Mouse (Mus musculus): ENCODE measurements around the gene Jmy. TPM values are rescaled to one million over a fixed set of nuclear protein-coding genes. Genes with fewer than 3 reads are reported as not detected.

Jmy gene
- total and polyA plus RNA-seq, 2 experiments from 2014 or later: 6.4 to 32.6 TPM

GRCm38 (mm10) chr13:93487734-93488133 is 11.9 kb downstream of the Jmy start:
- H3K4me3 ChIP-seq (ENCODE audit: low read depth, low read length): no peak overlapping the region
- H3K27ac ChIP-seq (ENCODE audit: low read depth): no peak overlapping the region
- TF ChIP-seq CTCF (IDR thresholded peaks at IDR 0.05; ENCODE audit: low read depth): no peak
- TF ChIP-seq EP300 (IDR thresholded peaks at IDR 0.05; ENCODE audit: low read depth): no peak
- no peak overlapping the region for H3K4me2 ChIP-seq (ENCODE audit: low read depth, low read length)
- H3K9me3 ChIP-seq (replicated peaks; ENCODE audit: control insufficient read depth, low read length): no peaks in the 10 kb centered on the region
- DNase-seq (ENCODE audit: low spot score): no peak
- no peak for ATAC-seq (ENCODE audit: insufficient read depth, low read depth)
- no peak overlapping the region for H3K9ac ChIP-seq (replicated peaks; ENCODE audit: low read depth, low read length)
- no peaks in the 10 kb centered on the region for H3K27me3 ChIP-seq (ENCODE audit: control insufficient read depth, insufficient read depth, low read length)
- H3K4me1 ChIP-seq (ENCODE audit: control insufficient read depth, insufficient read depth): peaks cover 14% of the 10 kb centered on the region
- no peaks in the 10 kb centered on the region for H3K36me3 ChIP-seq (replicated peaks; ENCODE audit: control insufficient read depth, insufficient read depth, low read length)
- 98% methylated on average over 8 of the region's 8 CpGs for WGBS

GRCm38 (mm10) chr13:93484276-93484675 is 15.3 kb downstream of the Jmy start:
- H3K36me3 ChIP-seq (replicated peaks; ENCODE audit: control insufficient read depth, insufficient read depth, low read length): no peaks in the 10 kb centered on the region; the same call in 1 of the 2 replicates
- H3K9me3 ChIP-seq (replicated peaks; ENCODE audit: control insufficient read depth, low read length): no peaks in the 10 kb centered on the region
- DNase-seq (ENCODE audit: low spot score) (no peak), ATAC-seq (ENCODE audit: insufficient read depth, low read depth) (no peak)
- no peaks in the 10 kb centered on the region for H3K27me3 ChIP-seq (ENCODE audit: control insufficient read depth, insufficient read depth, low read length)
- H3K27ac ChIP-seq (ENCODE audit: low read depth): no peak overlapping the region
- H3K4me3 ChIP-seq (ENCODE audit: low read depth, low read length): no peak overlapping the region
- 93% methylated on average over 3 of the region's 3 CpGs for WGBS
- H3K9ac ChIP-seq (replicated peaks; ENCODE audit: low read depth, low read length): no peak overlapping the region
- no peak for TF ChIP-seq CTCF (IDR thresholded peaks at IDR 0.05; ENCODE audit: low read depth)
- no peak for TF ChIP-seq EP300 (IDR thresholded peaks at IDR 0.05; ENCODE audit: low read depth)
- H3K4me2 ChIP-seq (ENCODE audit: low read depth, low read length): no peak overlapping the region
- H3K4me1 ChIP-seq (ENCODE audit: control insufficient read depth, insufficient read depth): peaks cover 6% of the 10 kb centered on the region; the same call in 1 of the 2 replicates

GRCm38 (mm10) chr13:93481110-93481509 is 18.5 kb downstream of the Jmy start:
- H3K9ac ChIP-seq (replicated peaks; ENCODE audit: low read depth, low read length): no peak overlapping the region
- H3K9me3 ChIP-seq (replicated peaks; ENCODE audit: control insufficient read depth, low read length): no peaks in the 10 kb centered on the region
- 100% methylated on average over 3 of the region's 3 CpGs for WGBS
- no peak overlapping the region for H3K4me3 ChIP-seq (ENCODE audit: low read depth, low read length)
- no peak for TF ChIP-seq CTCF (IDR thresholded peaks at IDR 0.05; ENCODE audit: low read depth)
- no peak for TF ChIP-seq EP300 (IDR thresholded peaks at IDR 0.05; ENCODE audit: low read depth)
- no peak for DNase-seq (ENCODE audit: low spot score)
- no peaks in the 10 kb centered on the region; the same call in 1 of the 2 replicates for H3K36me3 ChIP-seq (replicated peaks; ENCODE audit: control insufficient read depth, insufficient read depth, low read length)
- no peaks in the 10 kb centered on the region for H3K27me3 ChIP-seq (ENCODE audit: control insufficient read depth, insufficient read depth, low read length)
- 0 out of 2 replicates have a peak, but pooled peaks cover 4% of the 10 kb centered on the region for H3K4me1 ChIP-seq (ENCODE audit: control insufficient read depth, insufficient read depth)
- H3K27ac ChIP-seq (ENCODE audit: low read depth): no peak overlapping the region
- ATAC-seq (ENCODE audit: insufficient read depth, low read depth): no peak
- H3K4me2 ChIP-seq (ENCODE audit: low read depth, low read length): no peak overlapping the region

- H3K4me3 ChIP-seq (ENCODE audit: low read depth, low read length): no peak overlapping the region
- no peaks in the 10 kb centered on the region for H3K27me3 ChIP-seq (ENCODE audit: control insufficient read depth, insufficient read depth, low read length)
- no peak overlapping the region for H3K27ac ChIP-seq (ENCODE audit: low read depth)
- WGBS: 82% methylated on average over 3 of the region's 3 CpGs
- no peak for DNase-seq (ENCODE audit: low spot score)
- no peaks in the 10 kb centered on the region for H3K9me3 ChIP-seq (replicated peaks; ENCODE audit: control insufficient read depth, low read length)
- no peaks in the 10 kb centered on the region for H3K4me1 ChIP-seq (ENCODE audit: control insufficient read depth, insufficient read depth)
- ATAC-seq (ENCODE audit: insufficient read depth, low read depth): no peak
- H3K4me2 ChIP-seq (ENCODE audit: low read depth, low read length): no peak overlapping the region
- no peaks in the 10 kb centered on the region; the same call in 1 of the 2 replicates for H3K36me3 ChIP-seq (replicated peaks; ENCODE audit: control insufficient read depth, insufficient read depth, low read length)
- no peak for TF ChIP-seq EP300 (IDR thresholded peaks at IDR 0.05; ENCODE audit: low read depth)
- no peak for TF ChIP-seq CTCF (IDR thresholded peaks at IDR 0.05; ENCODE audit: low read depth)
- no peak overlapping the region for H3K9ac ChIP-seq (replicated peaks; ENCODE audit: low read depth, low read length)
Observed at GRCm38 (mm10) chr13:93478344-93478743, 21.3 kb downstream of the Jmy start.

- H3K27ac ChIP-seq (ENCODE audit: low read depth): no peak overlapping the region
- no peaks in the 10 kb centered on the region for H3K4me1 ChIP-seq (ENCODE audit: control insufficient read depth, insufficient read depth)
- H3K4me3 ChIP-seq (ENCODE audit: low read depth, low read length): no peak overlapping the region
- 91% methylated on average over 3 of the region's 3 CpGs for WGBS
- no peaks in the 10 kb centered on the region for H3K27me3 ChIP-seq (ENCODE audit: control insufficient read depth, insufficient read depth, low read length)
- no peak for ATAC-seq (ENCODE audit: insufficient read depth, low read depth)
- TF ChIP-seq EP300 (IDR thresholded peaks at IDR 0.05; ENCODE audit: low read depth): no peak
- TF ChIP-seq CTCF (IDR thresholded peaks at IDR 0.05; ENCODE audit: low read depth): no peak
- H3K9ac ChIP-seq (replicated peaks; ENCODE audit: low read depth, low read length): no peak overlapping the region
- no peak for DNase-seq (ENCODE audit: low spot score)
- no peaks in the 10 kb centered on the region for H3K9me3 ChIP-seq (replicated peaks; ENCODE audit: control insufficient read depth, low read length)
- no peak overlapping the region for H3K4me2 ChIP-seq (ENCODE audit: low read depth, low read length)
- H3K36me3 ChIP-seq (replicated peaks; ENCODE audit: control insufficient read depth, insufficient read depth, low read length): peaks cover 28% of the 10 kb centered on the region
Observed at GRCm38 (mm10) chr13:93468355-93468754, 31.3 kb downstream of the Jmy start.

- no peaks in the 10 kb centered on the region for H3K9me3 ChIP-seq (replicated peaks; ENCODE audit: control insufficient read depth, low read length)
- ATAC-seq (ENCODE audit: insufficient read depth, low read depth) (no peak), DNase-seq (ENCODE audit: low spot score) (no peak)
- no peaks in the 10 kb centered on the region for H3K27me3 ChIP-seq (ENCODE audit: control insufficient read depth, insufficient read depth, low read length)
- H3K4me3 ChIP-seq (ENCODE audit: low read depth, low read length): no peak overlapping the region
- TF ChIP-seq EP300 (IDR thresholded peaks at IDR 0.05; ENCODE audit: low read depth) (no peak), CTCF (IDR thresholded peaks at IDR 0.05; ENCODE audit: low read depth) (no peak)
- 86% methylated on average over 7 of the region's 7 CpGs for WGBS
- peaks cover 27% of the 10 kb centered on the region for H3K36me3 ChIP-seq (replicated peaks; ENCODE audit: control insufficient read depth, insufficient read depth, low read length)
- H3K4me1 ChIP-seq (ENCODE audit: control insufficient read depth, insufficient read depth): no peaks in the 10 kb centered on the region
- H3K9ac ChIP-seq (replicated peaks; ENCODE audit: low read depth, low read length): no peak overlapping the region
- no peak overlapping the region for H3K27ac ChIP-seq (ENCODE audit: low read depth)
- H3K4me2 ChIP-seq (ENCODE audit: low read depth, low read length): no peak overlapping the region
Observed at GRCm38 (mm10) chr13:93459566-93459965, 40.0 kb downstream of the Jmy start.

All from heart, postnatal 0 days (tissue).